Mouse (Mus musculus) right cerebral cortex, adult 2 months (tissue): ENCODE data around the gene Il10.
"Not testable (repeated sequence)": the region's sequence is repeated elsewhere in the genome, so short reads cannot be mapped to it uniquely, and the experiment has no call there.

ENCODE experiments used
- DNase-seq, 2 experiments: peaks; one replicate each; pipeline ENCODE4 v3.0.0; 2021 to 2022; ENCODE audit warnings: low spot score in 2 of 2

Il10 gene

GRCm38 (mm10) chr1:131020425-131021310 is 1.0 kb downstream of the Il10 start:
- DNase-seq, result no peak

GRCm38 (mm10) chr1:131021438-131021837 is 1.8 kb downstream of the Il10 start:
- no peak for DNase-seq

GRCm38 (mm10) chr1:131021900-131022590 is 2.4 kb downstream of the Il10 start:
- no peak for DNase-seq

GRCm38 (mm10) chr1:131022591-131023249 is 3.1 kb downstream of the Il10 start:
- DNase-seq, result no peak

GRCm38 (mm10) chr1:131023250-131023858 is 3.7 kb downstream of the Il10 start:
- not testable (repeated sequence) for DNase-seq

- DNase-seq, result no peak
Observed at GRCm38 (mm10) chr1:131024900-131025842, 5.5 kb downstream of the Il10 start.

- DNase-seq, result no peak
Observed at GRCm38 (mm10) chr1:131025843-131026190, 6.2 kb downstream of the Il10 start.

- no peak for DNase-seq
Observed at GRCm38 (mm10) chr1:131029215-131029614, 9.6 kb downstream of the Il10 start.

GRCm38 (mm10) chr1:131030261-131030660 is 10.6 kb downstream of the Il10 start:
- DNase-seq, result no peak

- no peak for DNase-seq
Observed at GRCm38 (mm10) chr1:131031267-131031666, 11.6 kb downstream of the Il10 start.

GRCm38 (mm10) chr1:131038001-131038400 is 18.4 kb downstream of the Il10 start:
- DNase-seq, result no peak

GRCm38 (mm10) chr1:131038415-131039017 is 18.9 kb downstream of the Il10 start:
- DNase-seq, result no peak

GRCm38 (mm10) chr1:131039479-131039878 is 19.8 kb downstream of the Il10 start:
- no peak for DNase-seq

GRCm38 (mm10) chr1:131042263-131042662 is 22.6 kb downstream of the Il10 start:
- no peak for DNase-seq

GRCm38 (mm10) chr1:131042721-131043120 is 23.1 kb downstream of the Il10 start:
- DNase-seq, result no peak

GRCm38 (mm10) chr1:131043636-131044035 is 24.0 kb downstream of the Il10 start:
- no peak for DNase-seq

- DNase-seq, result no peak
Observed at GRCm38 (mm10) chr1:131045723-131046355, 26.2 kb downstream of the Il10 start.

GRCm38 (mm10) chr1:131046607-131047006 is 27.0 kb downstream of the Il10 start:
- DNase-seq, result no peak

- DNase-seq, result no peak
Observed at GRCm38 (mm10) chr1:131048121-131048863, 28.6 kb downstream of the Il10 start.
